Mouse (Mus musculus): Measurements from ENCODE around the gene D630045J12Rik. TPM values are rescaled to one million over a fixed set of nuclear protein-coding genes. Genes with fewer than 3 reads are reported as not detected.

Gene D630045J12Rik
- polyA plus RNA-seq, 1 experiment from 2014 or later, result 0.52 TPM

GRCm38 (mm10) chr6:38094701-38095100 lies 159.1 kb downstream of the D630045J12Rik start:
- no peak for ATAC-seq
- Histone ChIP-seq H3K27ac (ENCODE audit: low read depth, low read length) (no peak overlapping the region), H3K27me3 (replicated peaks; ENCODE audit: control insufficient read depth, insufficient read depth, low read length) (no peaks in the 10 kb centered on the region), H3K4me1 (replicated peaks; ENCODE audit: control insufficient read depth, insufficient read depth, low read length) (peaks cover 5% of the 10 kb centered on the region; the same call in 1 of the 2 replicates), H3K9me3 (ENCODE audit: control insufficient read depth) (no peaks in the 10 kb centered on the region), H3K36me3 (ENCODE audit: control insufficient read depth, insufficient read depth) (no peaks in the 10 kb centered on the region), H3K9ac (ENCODE audit: low read depth, low read length) (no peak overlapping the region), H3K4me3 (ENCODE audit: low read depth, low read length) (no peak overlapping the region), H3K4me2 (replicated peaks; ENCODE audit: low read depth) (no peak overlapping the region)
- TF ChIP-seq CTCF (IDR thresholded peaks at IDR 0.05; ENCODE audit: low read depth), result no peak
- WGBS, result 85% methylated on average over 10 of the region's 10 CpGs

DNA sequence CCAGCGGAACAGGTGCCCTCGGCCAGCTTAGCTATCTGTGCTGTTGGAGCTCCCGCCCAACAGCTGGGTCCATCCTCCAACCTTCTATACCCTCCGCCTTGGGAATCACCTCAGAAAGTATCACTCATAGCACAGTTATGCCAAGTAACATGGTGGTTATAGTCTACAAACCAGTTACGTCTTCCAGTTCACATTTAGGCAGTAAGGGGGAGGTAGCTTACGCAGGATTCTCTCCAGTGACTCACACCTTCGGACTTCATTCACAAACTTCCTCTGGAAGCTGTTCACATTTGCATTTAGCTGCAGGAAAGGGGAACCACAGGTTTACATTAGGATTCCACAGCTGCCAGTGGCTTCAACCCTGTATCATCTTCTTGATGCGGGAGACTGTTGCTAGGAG lies 161.3 kb downstream of the D630045J12Rik start:
- 89% methylated on average over 8 of the region's 8 CpGs for WGBS
- Histone ChIP-seq H3K9me3 (ENCODE audit: control insufficient read depth) (no peaks in the 10 kb centered on the region), H3K4me2 (replicated peaks; ENCODE audit: low read depth) (no peak overlapping the region), H3K36me3 (ENCODE audit: control insufficient read depth, insufficient read depth) (no peaks in the 10 kb centered on the region), H3K27ac (ENCODE audit: low read depth, low read length) (no peak overlapping the region), H3K9ac (ENCODE audit: low read depth, low read length) (no peak overlapping the region), H3K27me3 (replicated peaks; ENCODE audit: control insufficient read depth, insufficient read depth, low read length) (no peaks in the 10 kb centered on the region), H3K4me1 (replicated peaks; ENCODE audit: control insufficient read depth, insufficient read depth, low read length) (peaks cover 5% of the 10 kb centered on the region; the same call in 1 of the 2 replicates), H3K4me3 (ENCODE audit: low read depth, low read length) (no peak overlapping the region)
- no peak for ATAC-seq
- no peak for TF ChIP-seq CTCF (IDR thresholded peaks at IDR 0.05; ENCODE audit: low read depth)

- H3K4me1 ChIP-seq (replicated peaks; ENCODE audit: control insufficient read depth, insufficient read depth, low read length), result no peaks in the 10 kb centered on the region
- no peaks in the 10 kb centered on the region for H3K36me3 ChIP-seq (ENCODE audit: control insufficient read depth, insufficient read depth)
- H3K4me2 ChIP-seq (replicated peaks; ENCODE audit: low read depth), result no peak overlapping the region
- no peak overlapping the region for H3K9ac ChIP-seq (ENCODE audit: low read depth, low read length)
- WGBS, result 59% methylated on average over 9 of the region's 9 CpGs
- H3K27ac ChIP-seq (ENCODE audit: low read depth, low read length), result no peak overlapping the region
- TF ChIP-seq CTCF (IDR thresholded peaks at IDR 0.05; ENCODE audit: low read depth), result no peak
- H3K4me3 ChIP-seq (ENCODE audit: low read depth, low read length), result no peak overlapping the region
- ATAC-seq, result no peak
- H3K9me3 ChIP-seq (ENCODE audit: control insufficient read depth), result no peaks in the 10 kb centered on the region
- H3K27me3 ChIP-seq (replicated peaks; ENCODE audit: control insufficient read depth, insufficient read depth, low read length), result no peaks in the 10 kb centered on the region
Observed at GRCm38 (mm10) chr6:38087242-38088026, 166.4 kb downstream of the D630045J12Rik start.

DNA sequence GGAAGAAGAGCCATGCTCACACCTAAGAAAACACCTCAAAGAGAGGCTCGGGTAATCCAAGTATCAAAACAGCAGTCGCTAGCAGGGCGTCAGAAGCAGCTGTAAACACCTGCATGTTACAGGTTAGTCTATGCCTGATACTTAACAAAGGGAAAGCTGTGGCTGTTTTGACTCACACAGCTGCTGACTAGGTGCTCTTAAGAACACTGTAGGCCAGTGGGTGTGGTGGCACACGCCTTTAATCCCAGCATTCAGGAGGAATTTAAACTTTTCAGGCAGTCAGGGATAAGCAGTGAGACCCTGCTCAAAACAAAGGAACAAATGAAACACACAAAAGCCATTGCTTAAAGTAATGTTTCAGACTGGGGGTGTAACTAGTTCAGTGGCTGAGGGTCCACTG lies 170.6 kb downstream of the D630045J12Rik start:
- Histone ChIP-seq H3K36me3 (ENCODE audit: control insufficient read depth, insufficient read depth) (no peaks in the 10 kb centered on the region), H3K4me2 (replicated peaks; ENCODE audit: low read depth) (no peak overlapping the region), H3K27ac (ENCODE audit: low read depth, low read length) (no peak overlapping the region), H3K27me3 (replicated peaks; ENCODE audit: control insufficient read depth, insufficient read depth, low read length) (no peaks in the 10 kb centered on the region), H3K9me3 (ENCODE audit: control insufficient read depth) (no peaks in the 10 kb centered on the region), H3K4me3 (ENCODE audit: low read depth, low read length) (no peak overlapping the region), H3K9ac (ENCODE audit: low read depth, low read length) (no peak overlapping the region), H3K4me1 (replicated peaks; ENCODE audit: control insufficient read depth, insufficient read depth, low read length) (no peaks in the 10 kb centered on the region)
- no peak for ATAC-seq
- 46% methylated on average over 4 of the region's 4 CpGs for WGBS
- no peak for TF ChIP-seq CTCF (IDR thresholded peaks at IDR 0.05; ENCODE audit: low read depth)

DNA sequence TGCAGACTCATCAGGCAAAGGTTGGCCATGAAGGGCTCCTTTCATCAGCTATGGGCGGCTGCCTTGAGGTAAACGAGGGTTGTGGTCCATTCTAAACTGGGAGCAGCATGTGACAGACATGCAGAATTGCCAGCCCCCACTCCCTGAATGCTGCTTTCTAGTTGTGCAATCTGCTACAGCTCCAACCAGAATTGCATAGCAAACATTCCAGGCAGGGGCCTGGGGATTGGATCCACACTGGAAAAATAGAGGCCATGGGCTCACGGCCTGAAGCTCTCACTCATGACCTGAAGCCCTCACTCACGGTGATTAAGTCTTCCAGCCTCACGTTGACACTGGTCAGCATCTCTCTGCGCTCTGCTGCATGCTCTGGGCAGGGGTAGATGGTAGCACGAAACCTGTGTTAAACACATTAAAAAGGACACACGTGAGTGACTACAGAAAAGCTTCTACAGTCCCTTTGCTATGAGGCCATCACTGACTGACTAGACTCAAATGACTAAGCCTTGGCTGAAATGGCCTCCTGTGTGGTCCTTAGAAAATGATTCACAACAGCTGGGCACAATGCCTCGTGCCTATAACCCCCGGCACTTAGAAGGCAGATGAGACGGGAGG lies 172.0 kb downstream of the D630045J12Rik start:
- no peak for TF ChIP-seq CTCF (IDR thresholded peaks at IDR 0.05; ENCODE audit: low read depth)
- no peak overlapping the region for H3K27ac ChIP-seq (ENCODE audit: low read depth, low read length)
- H3K27me3 ChIP-seq (replicated peaks; ENCODE audit: control insufficient read depth, insufficient read depth, low read length), result no peaks in the 10 kb centered on the region
- ATAC-seq, result no peak
- H3K36me3 ChIP-seq (ENCODE audit: control insufficient read depth, insufficient read depth), result no peaks in the 10 kb centered on the region
- WGBS, result 53% methylated on average over 11 of the region's 11 CpGs
- no peak overlapping the region for H3K9ac ChIP-seq (ENCODE audit: low read depth, low read length)
- H3K4me1 ChIP-seq (replicated peaks; ENCODE audit: control insufficient read depth, insufficient read depth, low read length), result no peaks in the 10 kb centered on the region
- H3K9me3 ChIP-seq (ENCODE audit: control insufficient read depth), result no peaks in the 10 kb centered on the region
- H3K4me2 ChIP-seq (replicated peaks; ENCODE audit: low read depth), result no peak overlapping the region
- no peak overlapping the region for H3K4me3 ChIP-seq (ENCODE audit: low read depth, low read length)

DNA sequence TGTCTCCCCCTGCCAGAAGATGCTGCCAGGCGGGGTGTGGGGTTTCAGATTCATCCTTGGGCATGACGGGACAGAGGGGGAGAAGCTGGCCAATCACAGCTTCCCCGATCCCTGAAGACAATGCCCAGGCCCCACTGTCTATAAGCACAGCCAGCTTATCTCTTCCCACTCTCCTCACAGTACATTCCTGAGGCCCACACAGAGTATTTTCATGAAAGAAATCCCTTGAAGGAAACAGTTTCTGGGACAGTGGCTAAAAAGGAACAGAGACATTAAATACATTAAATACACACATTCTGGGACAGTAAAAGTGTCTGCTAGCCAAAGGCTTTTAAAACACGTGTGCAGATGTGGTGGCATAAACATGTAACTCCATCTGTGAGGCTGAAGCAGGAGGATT lies 173.4 kb downstream of the D630045J12Rik start:
- Histone ChIP-seq H3K9ac (ENCODE audit: low read depth, low read length) (no peak overlapping the region), H3K4me3 (ENCODE audit: low read depth, low read length) (no peak overlapping the region), H3K4me1 (replicated peaks; ENCODE audit: control insufficient read depth, insufficient read depth, low read length) (no peaks in the 10 kb centered on the region), H3K4me2 (replicated peaks; ENCODE audit: low read depth) (no peak overlapping the region), H3K27me3 (replicated peaks; ENCODE audit: control insufficient read depth, insufficient read depth, low read length) (no peaks in the 10 kb centered on the region), H3K27ac (ENCODE audit: low read depth, low read length) (no peak overlapping the region), H3K36me3 (ENCODE audit: control insufficient read depth, insufficient read depth) (no peaks in the 10 kb centered on the region), H3K9me3 (ENCODE audit: control insufficient read depth) (no peaks in the 10 kb centered on the region)
- WGBS, result 63% methylated on average over 4 of the region's 4 CpGs
- ATAC-seq, result no peak
- TF ChIP-seq CTCF (IDR thresholded peaks at IDR 0.05; ENCODE audit: low read depth), result no peak

All from intestine, postnatal 0 days (tissue).